Mouse (Mus musculus): Measurements from ENCODE around the gene Ifitm1. TPM values are rescaled to one million over a fixed set of nuclear protein-coding genes. Genes with fewer than 3 reads are reported as not detected.
"Not testable (repeated sequence)": the region's sequence is repeated elsewhere in the genome, so short reads cannot be mapped to it uniquely, and the experiment has no call there.

Ifitm1 gene
- polyA plus RNA-seq, 1 experiment from 2014 or later = 510 TPM

DNA sequence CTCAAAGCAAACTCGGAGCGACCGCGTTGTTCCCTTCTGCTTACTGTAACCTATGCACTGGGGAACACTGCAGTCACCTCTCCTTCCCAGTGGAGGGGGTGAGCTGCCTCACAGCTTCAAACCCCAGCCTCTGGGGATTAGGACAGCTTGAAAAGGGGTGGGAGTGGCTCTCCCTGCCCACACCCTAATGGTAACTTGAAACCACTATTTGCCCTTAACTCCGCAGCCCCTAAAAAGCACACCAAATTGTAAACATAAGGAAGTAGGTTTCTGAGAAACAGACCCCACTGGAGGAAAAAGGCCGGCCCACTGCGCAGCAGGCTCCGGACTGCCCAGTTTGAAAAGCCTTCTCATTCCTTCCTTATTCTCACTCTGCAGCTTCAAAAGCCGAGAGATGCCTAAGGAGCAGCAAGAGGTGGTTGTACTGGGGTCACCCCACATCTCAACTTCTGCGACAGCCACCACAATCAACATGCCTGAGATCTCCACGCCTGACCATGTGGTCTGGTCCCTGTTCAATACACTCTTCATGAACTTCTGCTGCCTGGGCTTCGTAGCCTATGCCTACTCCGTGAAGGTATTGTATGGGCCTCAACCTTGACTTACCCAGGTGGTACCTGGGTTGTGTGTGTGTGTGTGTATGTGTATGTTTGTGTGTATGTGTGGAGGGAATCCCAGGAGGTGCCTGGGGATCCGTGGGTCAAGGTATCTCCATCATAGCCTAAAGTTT lies 1.0 kb downstream of the Ifitm1 start:
- no peaks in the 10 kb centered on the region for H3K9me3 ChIP-seq (ENCODE audit: low read length)
- peak overlapping the region; percentile 43 for H3K4me2 ChIP-seq (replicated peaks; ENCODE audit: low read depth, low read length)
- ATAC-seq (peak; percentile 76), DNase-seq (ENCODE audit: low spot score) (peak; percentile 87)
- 14% methylated on average over 14 of the region's 14 CpGs for WGBS
- no peaks in the 10 kb centered on the region for H3K36me3 ChIP-seq (ENCODE audit: insufficient read depth, low read length)
- H3K27me3 ChIP-seq (replicated peaks; ENCODE audit: insufficient read depth, low read length) = no peaks in the 10 kb centered on the region
- peak overlapping the region; percentile 26 for H3K4me3 ChIP-seq (ENCODE audit: low read depth, low read length)
- peak; percentile 37 for TF ChIP-seq CTCF (IDR thresholded peaks at IDR 0.05)
- TF ChIP-seq EP300 (IDR thresholded peaks at IDR 0.05) = no peak
- H3K4me1 ChIP-seq (ENCODE audit: insufficient read depth, low read depth, low read length) = peaks cover 5% of the 10 kb centered on the region; the same call in 1 of the 2 replicates
- H3K9ac ChIP-seq (replicated peaks; ENCODE audit: low read depth) = peak overlapping the region; percentile 8; the same call in 1 of the 2 replicates
- H3K27ac ChIP-seq (ENCODE audit: low read length) = peak overlapping the region; percentile 67

DNA sequence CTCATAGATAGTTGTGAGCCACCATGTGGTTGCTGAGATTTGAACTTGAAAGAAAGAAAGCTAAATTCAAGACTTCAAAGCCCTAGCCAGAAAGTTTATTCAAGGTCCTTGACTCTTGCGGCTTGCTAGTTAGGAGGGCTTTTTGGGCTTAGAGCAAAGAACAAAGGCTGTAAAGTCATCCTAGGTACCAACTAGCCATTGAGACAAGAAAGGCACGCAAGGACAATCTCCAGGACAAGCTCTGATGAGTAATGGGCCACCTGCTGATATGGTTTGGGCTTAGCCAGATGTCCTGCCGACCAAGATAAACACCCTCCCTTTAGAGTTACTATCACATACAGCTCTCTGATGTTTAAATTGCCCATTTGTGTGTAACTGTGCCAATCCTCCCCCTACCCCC lies 1.7 kb downstream of the Ifitm1 start:
- Histone ChIP-seq H3K9ac (replicated peaks; ENCODE audit: low read depth) (peak overlapping the region; percentile 29; the same call in 1 of the 2 replicates), H3K4me2 (replicated peaks; ENCODE audit: low read depth, low read length) (peak overlapping the region; percentile 43), H3K4me3 (ENCODE audit: low read depth, low read length) (peak overlapping the region; percentile 26)
- not testable (repeated sequence) for ATAC-seq; DNase-seq (ENCODE audit: low spot score); H3K9me3 ChIP-seq (ENCODE audit: low read length); H3K36me3 ChIP-seq (ENCODE audit: insufficient read depth, low read length); H3K27ac ChIP-seq (ENCODE audit: low read length); H3K4me1 ChIP-seq (ENCODE audit: insufficient read depth, low read depth, low read length); H3K27me3 ChIP-seq (replicated peaks; ENCODE audit: insufficient read depth, low read length)
- WGBS = 36% methylated on average over 3 of the region's 3 CpGs

DNA sequence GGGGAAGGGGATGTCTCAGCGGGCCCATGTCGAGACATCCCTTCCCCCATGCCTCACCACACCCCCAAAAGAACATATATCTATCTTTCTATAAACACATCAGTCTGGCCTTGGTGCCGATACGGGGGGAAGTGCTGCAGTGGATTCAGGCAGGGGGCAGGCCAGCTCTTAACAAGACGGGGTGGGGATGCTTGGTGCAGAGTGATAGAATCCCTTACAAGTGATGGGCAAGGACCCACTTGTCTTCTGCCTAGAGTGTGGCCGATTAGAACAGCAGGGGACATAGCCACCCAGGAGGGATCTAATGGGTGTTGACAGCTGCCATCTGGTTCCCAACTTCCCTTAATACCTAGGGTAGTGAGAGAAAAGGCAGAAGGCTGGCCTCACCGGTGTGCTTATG lies 3.9 kb downstream of the Ifitm1 start:
- ATAC-seq (no peak), DNase-seq (ENCODE audit: low spot score) (no peak)
- H3K9ac ChIP-seq (replicated peaks; ENCODE audit: low read depth) = no peak overlapping the region
- no peaks in the 10 kb centered on the region for H3K27me3 ChIP-seq (replicated peaks; ENCODE audit: insufficient read depth, low read length)
- peaks cover 5% of the 10 kb centered on the region; the same call in 1 of the 2 replicates for H3K4me1 ChIP-seq (ENCODE audit: insufficient read depth, low read depth, low read length)
- H3K27ac ChIP-seq (ENCODE audit: low read length) = peak overlapping the region; percentile 84
- H3K36me3 ChIP-seq (ENCODE audit: insufficient read depth, low read length) = no peaks in the 10 kb centered on the region
- no peak for TF ChIP-seq CTCF (IDR thresholded peaks at IDR 0.05)
- TF ChIP-seq EP300 (IDR thresholded peaks at IDR 0.05) = no peak
- no peak overlapping the region for H3K4me3 ChIP-seq (ENCODE audit: low read depth, low read length)
- no peak overlapping the region for H3K4me2 ChIP-seq (replicated peaks; ENCODE audit: low read depth, low read length)
- 36% methylated on average over 7 of the region's 7 CpGs for WGBS
- no peaks in the 10 kb centered on the region for H3K9me3 ChIP-seq (ENCODE audit: low read length)

DNA sequence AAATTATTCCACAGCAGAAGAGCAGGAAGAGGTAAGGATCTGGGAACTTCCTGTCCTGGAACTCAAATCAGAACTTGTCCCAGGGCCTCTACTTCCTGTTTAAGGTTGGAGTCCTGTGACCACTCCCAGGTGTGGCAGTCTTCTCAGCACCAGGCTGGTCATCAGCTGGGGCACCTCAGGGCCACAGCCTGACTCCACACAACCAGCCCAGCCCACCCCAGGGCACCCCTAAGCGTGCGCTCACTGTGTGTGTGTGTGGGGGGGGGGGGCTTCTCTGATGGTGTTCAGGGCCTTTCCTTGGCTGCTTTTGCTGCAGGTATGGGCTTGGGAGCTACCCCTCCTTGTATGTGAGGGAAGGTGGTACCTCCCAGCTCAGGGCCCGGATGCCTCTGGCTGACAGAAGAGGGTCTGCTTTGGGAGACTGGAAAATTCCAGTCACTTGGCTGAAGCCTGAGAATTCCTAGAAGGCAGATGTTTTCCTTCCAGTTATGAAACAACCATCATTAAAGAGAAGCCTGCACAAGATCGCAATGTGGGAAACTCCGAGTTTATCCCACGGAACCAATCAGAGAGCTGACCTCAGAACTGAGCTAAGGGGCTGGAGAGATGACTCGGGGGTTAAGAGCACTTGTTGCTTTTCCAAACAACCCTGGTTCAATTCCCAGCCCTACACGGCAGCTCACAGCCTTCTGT lies 4.6 kb downstream of the Ifitm1 start:
- Histone ChIP-seq H3K4me2 (replicated peaks; ENCODE audit: low read depth, low read length) (no peak overlapping the region), H3K27ac (ENCODE audit: low read length) (peak overlapping the region; percentile 84), H3K36me3 (ENCODE audit: insufficient read depth, low read length) (no peaks in the 10 kb centered on the region), H3K4me1 (ENCODE audit: insufficient read depth, low read depth, low read length) (peaks cover 5% of the 10 kb centered on the region; the same call in 1 of the 2 replicates), H3K9me3 (ENCODE audit: low read length) (no peaks in the 10 kb centered on the region), H3K9ac (replicated peaks; ENCODE audit: low read depth) (no peak overlapping the region), H3K27me3 (replicated peaks; ENCODE audit: insufficient read depth, low read length) (no peaks in the 10 kb centered on the region), H3K4me3 (ENCODE audit: low read depth, low read length) (no peak overlapping the region)
- DNase-seq (ENCODE audit: low spot score) (peak; percentile 83), ATAC-seq (peak; percentile 61)
- peak; percentile 42 for TF ChIP-seq EP300 (IDR thresholded peaks at IDR 0.05)
- no peak for TF ChIP-seq CTCF (IDR thresholded peaks at IDR 0.05)
- 55% methylated on average over 8 of the region's 8 CpGs for WGBS

DNA sequence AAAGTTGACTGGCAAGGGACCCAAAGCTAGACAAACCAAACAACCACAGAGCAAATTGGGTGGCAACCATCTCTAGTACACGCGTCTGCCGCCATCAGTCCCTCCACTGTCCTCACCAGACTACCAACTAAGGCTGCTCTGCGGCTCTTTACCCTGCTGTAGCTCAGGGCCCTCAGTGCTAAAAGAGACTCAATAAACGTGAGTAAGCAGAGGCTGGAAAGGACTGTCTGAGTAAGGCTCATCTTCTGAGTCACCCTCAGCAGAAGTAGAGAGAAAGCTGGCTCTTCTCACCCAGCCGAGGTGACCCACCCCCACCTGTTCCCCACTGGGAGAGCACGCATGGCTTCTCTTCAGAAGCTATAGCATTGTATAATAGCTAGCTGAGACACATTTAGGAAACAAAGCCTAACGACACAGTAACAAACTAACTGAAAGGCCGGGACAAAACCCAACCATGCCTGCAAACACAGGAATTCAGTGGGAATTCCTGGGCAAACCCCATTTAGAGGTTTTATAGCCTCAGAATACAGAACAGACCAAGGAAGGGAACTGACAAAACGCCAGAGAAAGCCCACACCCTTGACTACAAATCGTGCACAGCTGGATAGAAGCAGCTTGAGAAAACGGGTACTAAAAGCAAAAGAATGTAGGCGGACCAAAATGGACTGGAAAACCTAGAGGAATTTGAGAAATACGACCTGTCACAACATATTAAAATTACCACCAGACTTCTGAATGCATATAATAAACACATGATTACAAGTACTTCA lies 6.6 kb downstream of the Ifitm1 start:
- ATAC-seq (no peak), DNase-seq (ENCODE audit: low spot score) (peak; percentile 35)
- WGBS = 53% methylated on average over 14 of the region's 14 CpGs
- TF ChIP-seq EP300 (IDR thresholded peaks at IDR 0.05) (no peak), CTCF (IDR thresholded peaks at IDR 0.05) (no peak)
- H3K27me3 ChIP-seq (replicated peaks; ENCODE audit: insufficient read depth, low read length) = no peaks in the 10 kb centered on the region
- H3K36me3 ChIP-seq (ENCODE audit: insufficient read depth, low read length) = no peaks in the 10 kb centered on the region
- no peak overlapping the region for H3K4me3 ChIP-seq (ENCODE audit: low read depth, low read length)
- peak overlapping the region; percentile 38 for H3K27ac ChIP-seq (ENCODE audit: low read length)
- peaks cover 5% of the 10 kb centered on the region; the same call in 1 of the 2 replicates for H3K4me1 ChIP-seq (ENCODE audit: insufficient read depth, low read depth, low read length)
- H3K9ac ChIP-seq (replicated peaks; ENCODE audit: low read depth) = no peak overlapping the region
- no peak overlapping the region for H3K4me2 ChIP-seq (replicated peaks; ENCODE audit: low read depth, low read length)
- H3K9me3 ChIP-seq (ENCODE audit: low read length) = no peaks in the 10 kb centered on the region

DNA sequence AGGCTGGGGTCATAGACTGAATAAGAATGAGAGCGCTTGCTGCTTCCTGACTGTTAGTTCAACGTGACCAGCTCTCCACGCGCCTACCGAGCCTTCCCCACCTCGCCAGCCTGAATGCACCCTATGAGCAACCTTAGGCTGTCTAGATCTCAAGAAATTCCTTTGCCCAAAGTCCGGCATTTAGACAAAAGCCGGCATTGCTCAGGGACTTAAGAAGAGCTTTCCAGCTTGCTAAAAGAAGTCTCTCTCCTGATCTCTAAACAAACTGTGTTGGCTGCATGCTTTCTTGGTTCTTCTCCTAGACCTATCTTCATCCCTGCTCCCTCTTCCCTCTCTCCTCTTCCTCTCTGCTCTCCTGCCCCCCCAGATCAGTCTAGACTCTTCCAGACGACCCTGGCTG lies 7.9 kb downstream of the Ifitm1 start:
- no peaks in the 10 kb centered on the region for H3K27me3 ChIP-seq (replicated peaks; ENCODE audit: insufficient read depth, low read length)
- H3K9me3 ChIP-seq (ENCODE audit: low read length) = no peaks in the 10 kb centered on the region
- H3K4me3 ChIP-seq (ENCODE audit: low read depth, low read length) = no peak overlapping the region
- ATAC-seq (no peak), DNase-seq (ENCODE audit: low spot score) (no peak)
- no peak overlapping the region for H3K9ac ChIP-seq (replicated peaks; ENCODE audit: low read depth)
- H3K36me3 ChIP-seq (ENCODE audit: insufficient read depth, low read length) = no peaks in the 10 kb centered on the region
- no peak for TF ChIP-seq EP300 (IDR thresholded peaks at IDR 0.05)
- no peak for TF ChIP-seq CTCF (IDR thresholded peaks at IDR 0.05)
- WGBS = 15% methylated on average over 9 of the region's 9 CpGs
- peak overlapping the region; percentile 71 for H3K27ac ChIP-seq (ENCODE audit: low read length)
- peaks cover 5% of the 10 kb centered on the region; the same call in 1 of the 2 replicates for H3K4me1 ChIP-seq (ENCODE audit: insufficient read depth, low read depth, low read length)
- no peak overlapping the region for H3K4me2 ChIP-seq (replicated peaks; ENCODE audit: low read depth, low read length)
